Mouse (Mus musculus): ENCODE data around the gene Dnm3.

DNA sequence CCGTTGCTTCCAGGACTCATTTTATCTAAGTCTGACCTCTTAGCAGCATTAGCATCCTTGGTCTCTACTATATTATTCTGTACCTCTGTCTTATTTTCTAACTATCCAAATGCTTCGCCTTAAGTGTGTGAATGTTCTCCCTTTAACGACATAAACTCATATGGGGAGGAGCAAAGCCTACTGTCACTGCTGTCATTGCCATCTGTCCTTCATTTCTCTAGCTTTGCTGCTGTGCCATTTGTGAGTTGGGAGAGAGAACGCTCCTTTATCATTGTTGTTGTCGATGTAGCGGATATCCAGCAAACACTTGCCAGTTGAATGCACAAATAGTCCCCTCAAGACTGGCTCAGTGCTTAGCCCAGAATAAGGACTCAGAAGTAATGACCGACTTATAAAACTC lies 335.5 kb downstream of the Dnm3 start:
- no peak for TF ChIP-seq POLR2A (IDR thresholded peaks at IDR 0.05; ENCODE audit: insufficient read depth, low read depth, low read length)
- TF ChIP-seq CTCF (IDR thresholded peaks at IDR 0.05; ENCODE audit: insufficient read depth, low read depth, low read length) = no peak

Data from olfactory bulb, adult 2 months (tissue).